Mouse (Mus musculus): ENCODE results near the gene Zbtb8os. TPM values are rescaled to one million over a fixed set of nuclear protein-coding genes. Genes with fewer than 3 reads are reported as not detected.
A peak's percentile ranks its signal among the peaks of the same experiment; 100 is the strongest.
"Not testable (repeated sequence)": the region's sequence is repeated elsewhere in the genome, so short reads cannot be mapped to it uniquely, and the experiment has no call there.

Gene Zbtb8os
- polyA plus RNA-seq, 1 experiment from 2014 or later, result 39.1 TPM

- Histone ChIP-seq H3K4me3 (peak overlapping the region; percentile 97), H3K27me3 (no peaks in the 10 kb centered on the region), H3K9me3 (no peaks in the 10 kb centered on the region), H3K36me3 (peaks cover 11% of the 10 kb centered on the region; the same call in 1 of the 2 replicates), H3K4me2 (peak overlapping the region; percentile 47), H3K4me1 (peaks cover 36% of the 10 kb centered on the region), H3K27ac (peak overlapping the region; percentile 95), H3K9ac (peak overlapping the region; percentile 96)
- under 1% methylated on average over 61 of the region's 62 CpGs for WGBS
- ATAC-seq (ENCODE audit: insufficient number of reproducible peaks, low FRiP score, low TSS enrichment, low read depth), result peak; percentile 1; the same call in 1 of the 2 replicates
Observed at GRCm38 (mm10) chr4:129334677-129335215, 749 bp upstream of the Zbtb8os start.

GRCm38 (mm10) chr4:129336291-129336690 lies 796 bp downstream of the Zbtb8os start:
- H3K27me3 ChIP-seq, result no peaks in the 10 kb centered on the region
- ATAC-seq (ENCODE audit: insufficient number of reproducible peaks, low FRiP score, low TSS enrichment, low read depth), result no peak
- peak overlapping the region; percentile 42 for H3K9ac ChIP-seq
- 44% methylated on average over 14 of the region's 14 CpGs for WGBS
- peak overlapping the region; percentile 97 for H3K4me3 ChIP-seq
- peak overlapping the region; percentile 70 for H3K4me2 ChIP-seq
- no peaks in the 10 kb centered on the region for H3K9me3 ChIP-seq
- peaks cover 28% of the 10 kb centered on the region for H3K4me1 ChIP-seq
- H3K27ac ChIP-seq, result peak overlapping the region; percentile 100
- H3K36me3 ChIP-seq, result peaks cover 5% of the 10 kb centered on the region

- WGBS, result 91% methylated on average over 3 of the region's 3 CpGs
- H3K27me3 ChIP-seq, result no peaks in the 10 kb centered on the region
- no peak overlapping the region for H3K4me2 ChIP-seq
- no peak for ATAC-seq (ENCODE audit: insufficient number of reproducible peaks, low FRiP score, low TSS enrichment, low read depth)
- no peaks in the 10 kb centered on the region for H3K9me3 ChIP-seq
- H3K4me1 ChIP-seq, result 0 out of 2 replicates have a peak, but pooled peaks cover 4% of the 10 kb centered on the region
- no peak overlapping the region for H3K9ac ChIP-seq
- no peak overlapping the region for H3K27ac ChIP-seq
- H3K4me3 ChIP-seq, result no peak overlapping the region
- peaks cover 23% of the 10 kb centered on the region for H3K36me3 ChIP-seq
Observed at GRCm38 (mm10) chr4:129339743-129340142, 4.2 kb downstream of the Zbtb8os start.

- no peak overlapping the region for H3K4me3 ChIP-seq
- 92% methylated on average over 1 of the region's 1 CpGs for WGBS
Observed at GRCm38 (mm10) chr4:129341888-129342287, 6.4 kb downstream of the Zbtb8os start.

GRCm38 (mm10) chr4:129342705-129343104 lies 7.2 kb downstream of the Zbtb8os start:
- WGBS, result 67% methylated on average over 2 of the region's 2 CpGs
- Histone ChIP-seq H3K9ac (no peak overlapping the region), H3K27ac (no peak overlapping the region), H3K9me3 (no peaks in the 10 kb centered on the region), H3K36me3 (peaks cover 39% of the 10 kb centered on the region), H3K4me1 (no peaks in the 10 kb centered on the region), H3K27me3 (no peaks in the 10 kb centered on the region), H3K4me3 (no peak overlapping the region), H3K4me2 (no peak overlapping the region)
- no peak for ATAC-seq (ENCODE audit: insufficient number of reproducible peaks, low FRiP score, low TSS enrichment, low read depth)

More at GRCm38 (mm10) chr4:129341888-129342287, 6.4 kb downstream of the Zbtb8os start:
- H3K9ac ChIP-seq, result no peak overlapping the region
- H3K4me1 ChIP-seq, result no peaks in the 10 kb centered on the region
- no peaks in the 10 kb centered on the region for H3K27me3 ChIP-seq
- no peaks in the 10 kb centered on the region for H3K9me3 ChIP-seq
- no peak overlapping the region for H3K4me2 ChIP-seq
- peaks cover 37% of the 10 kb centered on the region for H3K36me3 ChIP-seq
- ATAC-seq (ENCODE audit: insufficient number of reproducible peaks, low FRiP score, low TSS enrichment, low read depth), result no peak
- H3K27ac ChIP-seq, result no peak overlapping the region

- Histone ChIP-seq H3K4me2 (no peak overlapping the region), H3K9ac (no peak overlapping the region), H3K36me3 (peaks cover 49% of the 10 kb centered on the region), H3K27me3 (no peaks in the 10 kb centered on the region), H3K9me3 (no peaks in the 10 kb centered on the region), H3K27ac (no peak overlapping the region), H3K4me3 (no peak overlapping the region), H3K4me1 (no peaks in the 10 kb centered on the region)
- whole genome bisulfite sequencing, result 76% methylated on average over 15 of the region's 15 CpGs
- ATAC-seq (ENCODE audit: insufficient number of reproducible peaks, low FRiP score, low TSS enrichment, low read depth), result no peak
Observed at GRCm38 (mm10) chr4:129346481-129347154, 11.1 kb downstream of the Zbtb8os start.

GRCm38 (mm10) chr4:129350644-129351043 lies 15.1 kb downstream of the Zbtb8os start:
- no peaks in the 10 kb centered on the region for H3K27me3 ChIP-seq
- no peak overlapping the region for H3K4me3 ChIP-seq
- no peak overlapping the region for H3K27ac ChIP-seq
- H3K4me1 ChIP-seq, result no peaks in the 10 kb centered on the region
- no peak overlapping the region for H3K4me2 ChIP-seq
- no peak for ATAC-seq (ENCODE audit: insufficient number of reproducible peaks, low FRiP score, low TSS enrichment, low read depth)
- peaks cover 46% of the 10 kb centered on the region for H3K36me3 ChIP-seq
- H3K9ac ChIP-seq, result no peak overlapping the region
- 27% methylated on average over 1 of the region's 1 CpGs for whole genome bisulfite sequencing
- no peaks in the 10 kb centered on the region for H3K9me3 ChIP-seq

- 79% methylated on average over 6 of the region's 6 CpGs for WGBS
- ATAC-seq (ENCODE audit: insufficient number of reproducible peaks, low FRiP score, low TSS enrichment, low read depth), result no peak
- Histone ChIP-seq H3K36me3 (peaks cover 47% of the 10 kb centered on the region), H3K4me2 (no peak overlapping the region), H3K27ac (no peak overlapping the region), H3K4me3 (no peak overlapping the region), H3K9me3 (no peaks in the 10 kb centered on the region), H3K9ac (no peak overlapping the region), H3K27me3 (no peaks in the 10 kb centered on the region), H3K4me1 (no peaks in the 10 kb centered on the region)
Observed at GRCm38 (mm10) chr4:129351111-129351510, 15.6 kb downstream of the Zbtb8os start.

- WGBS, result 84% methylated on average over 12 of the region's 12 CpGs
- no peak overlapping the region for H3K4me2 ChIP-seq
- no peaks in the 10 kb centered on the region for H3K9me3 ChIP-seq
- ATAC-seq (ENCODE audit: insufficient number of reproducible peaks, low FRiP score, low TSS enrichment, low read depth), result no peak
- no peak overlapping the region for H3K9ac ChIP-seq
- H3K4me3 ChIP-seq, result no peak overlapping the region
- no peaks in the 10 kb centered on the region for H3K4me1 ChIP-seq
- H3K36me3 ChIP-seq, result peaks cover 55% of the 10 kb centered on the region
- H3K27me3 ChIP-seq, result no peaks in the 10 kb centered on the region
- no peak overlapping the region for H3K27ac ChIP-seq
Observed at GRCm38 (mm10) chr4:129353176-129353575, 17.7 kb downstream of the Zbtb8os start.

- no peaks in the 10 kb centered on the region for H3K4me1 ChIP-seq
- peaks cover 56% of the 10 kb centered on the region for H3K36me3 ChIP-seq
- H3K9ac ChIP-seq, result no peak overlapping the region
- H3K4me2 ChIP-seq, result no peak overlapping the region
- ATAC-seq (ENCODE audit: insufficient number of reproducible peaks, low FRiP score, low TSS enrichment, low read depth), result no peak
- no peak overlapping the region for H3K4me3 ChIP-seq
- H3K9me3 ChIP-seq, result no peaks in the 10 kb centered on the region
- no peaks in the 10 kb centered on the region for H3K27me3 ChIP-seq
- 72% methylated on average over 15 of the region's 15 CpGs for WGBS
- no peak overlapping the region for H3K27ac ChIP-seq
Observed at GRCm38 (mm10) chr4:129354236-129354635, 18.7 kb downstream of the Zbtb8os start.

- Histone ChIP-seq H3K36me3 (peaks cover 58% of the 10 kb centered on the region), H3K27me3 (no peaks in the 10 kb centered on the region), H3K4me2 (no peak overlapping the region), H3K27ac (no peak overlapping the region), H3K9ac (no peak overlapping the region), H3K4me1 (no peaks in the 10 kb centered on the region), H3K4me3 (no peak overlapping the region), H3K9me3 (no peaks in the 10 kb centered on the region)
- WGBS, result 78% methylated on average over 15 of the region's 15 CpGs
- ATAC-seq (ENCODE audit: insufficient number of reproducible peaks, low FRiP score, low TSS enrichment, low read depth), result no peak
Observed at GRCm38 (mm10) chr4:129357613-129358163, 22.2 kb downstream of the Zbtb8os start.

GRCm38 (mm10) chr4:129362238-129362637 lies 26.7 kb downstream of the Zbtb8os start:
- not testable (repeated sequence) for H3K9me3 ChIP-seq; H3K4me3 ChIP-seq; H3K4me2 ChIP-seq; H3K27me3 ChIP-seq; ATAC-seq (ENCODE audit: insufficient number of reproducible peaks, low FRiP score, low TSS enrichment, low read depth); H3K27ac ChIP-seq; H3K4me1 ChIP-seq; H3K9ac ChIP-seq
- 94% methylated on average over 3 of the region's 3 CpGs for WGBS
- peaks cover 40% of the 10 kb centered on the region for H3K36me3 ChIP-seq

All from limb, embryonic 15.5 days (tissue).